Mouse (Mus musculus) limb, embryonic 10.5 days (tissue): ENCODE results near the gene Efnb3. TPM values are rescaled to one million over a fixed set of nuclear protein-coding genes. Genes with fewer than 3 reads are reported as not detected.
"Not testable (repeated sequence)": the region's sequence is repeated elsewhere in the genome, so short reads cannot be mapped to it uniquely, and the experiment has no call there.

Experiments
- DNase-seq: peaks from one replicate; pipeline ENCODE4 v3.0.0-alpha.2; 2017; ENCODE audit warnings: low spot score
- H3K27ac ChIP-seq: fragments of 300-500 bp; sonication (generic); 2 replicates; pipeline ENCODE4 v1.5.1; 2016; ENCODE audit warnings: mild to moderate bottlenecking
- H3K27me3 ChIP-seq: fragments of 300-500 bp; sonication (generic); 2 replicates; pipeline ENCODE4 v1.6.1; 2016; ENCODE audit warnings: low read depth, mild to moderate bottlenecking; ENCODE audit not compliant: poor library complexity, severe bottlenecking
- H3K36me3 ChIP-seq: fragments of 300-500 bp; sonication (generic); 2 replicates; pipeline ENCODE4 v1.6.1; 2016; ENCODE audit warnings: mild to moderate bottlenecking, moderate library complexity
- H3K4me1 ChIP-seq: fragments of 300-500 bp; sonication (generic); 2 replicates; pipeline ENCODE4 v1.6.1; 2016
- H3K4me3 ChIP-seq: fragments of 300-500 bp; sonication (generic); 2 replicates; pipeline ENCODE4 v1.5.1; 2016; ENCODE audit warnings: mild to moderate bottlenecking, moderate library complexity
- H3K9me3 ChIP-seq: fragments of 300-500 bp; sonication (generic); replicated peaks from 2 replicates; pipeline ENCODE4 v1.6.1; 2016; ENCODE audit warnings: mild to moderate bottlenecking
- whole genome bisulfite sequencing: fragments of 180-500 bp; shearing (Covaris S2); methylation state at CpG from one replicate; pipeline ENCODE4 v1.1.7; 2016; 5-methylcytosine and 5-hydroxymethylcytosine counted together
- polyA plus RNA-seq: library from polyadenylated mRNA; unstranded; fragments of >200 nt; fragmentation: Nextera tagmentation; extraction: Ambion mirVana; gene quantifications from 2 replicates; pipeline ENCODE4 v1.2.1, GENCODE M21; 2016

Efnb3 gene
- polyA plus RNA-seq, 1 experiment from 2014 or later = 55.2 TPM

DNA sequence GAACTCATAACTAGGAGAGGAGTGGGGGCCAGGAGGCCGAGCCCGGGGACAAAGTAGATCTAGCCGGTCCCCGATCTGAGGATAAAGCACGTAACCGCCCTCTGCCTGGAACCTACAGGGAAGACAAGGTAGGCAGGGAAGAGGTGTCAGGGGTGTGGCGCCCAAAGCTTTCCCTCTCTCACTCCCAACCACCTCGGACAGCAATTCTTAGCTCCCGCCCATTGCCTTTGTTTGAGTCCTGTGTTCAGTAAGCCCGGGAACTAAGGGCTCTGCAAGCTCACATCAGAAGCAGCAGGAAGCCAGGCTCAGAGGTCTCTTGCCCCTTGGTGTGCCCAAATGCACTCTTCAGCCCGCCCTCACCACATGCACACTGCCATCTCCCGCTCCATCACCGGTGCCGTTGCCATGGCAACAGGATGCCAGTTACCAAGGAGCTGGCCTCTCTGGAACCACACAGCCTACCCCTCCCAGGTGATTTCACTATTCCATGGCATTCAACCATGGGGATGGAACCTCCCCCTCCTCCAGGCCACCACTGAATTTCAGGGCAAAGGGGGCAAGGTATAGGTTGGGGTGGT, 2.5 kb downstream of the Efnb3 start:
- H3K9me3 ChIP-seq = no peaks in the 10 kb centered on the region
- 23% methylated on average over 14 of the region's 14 CpGs for WGBS
- peak; percentile 69 for DNase-seq
- peaks cover 40% of the 10 kb centered on the region for H3K36me3 ChIP-seq
- peak overlapping the region; percentile 92 for H3K4me3 ChIP-seq
- H3K4me1 ChIP-seq = peaks cover 99% of the 10 kb centered on the region
- H3K27me3 ChIP-seq = peaks cover 12% of the 10 kb centered on the region
- H3K27ac ChIP-seq = peak overlapping the region; percentile 38

DNA sequence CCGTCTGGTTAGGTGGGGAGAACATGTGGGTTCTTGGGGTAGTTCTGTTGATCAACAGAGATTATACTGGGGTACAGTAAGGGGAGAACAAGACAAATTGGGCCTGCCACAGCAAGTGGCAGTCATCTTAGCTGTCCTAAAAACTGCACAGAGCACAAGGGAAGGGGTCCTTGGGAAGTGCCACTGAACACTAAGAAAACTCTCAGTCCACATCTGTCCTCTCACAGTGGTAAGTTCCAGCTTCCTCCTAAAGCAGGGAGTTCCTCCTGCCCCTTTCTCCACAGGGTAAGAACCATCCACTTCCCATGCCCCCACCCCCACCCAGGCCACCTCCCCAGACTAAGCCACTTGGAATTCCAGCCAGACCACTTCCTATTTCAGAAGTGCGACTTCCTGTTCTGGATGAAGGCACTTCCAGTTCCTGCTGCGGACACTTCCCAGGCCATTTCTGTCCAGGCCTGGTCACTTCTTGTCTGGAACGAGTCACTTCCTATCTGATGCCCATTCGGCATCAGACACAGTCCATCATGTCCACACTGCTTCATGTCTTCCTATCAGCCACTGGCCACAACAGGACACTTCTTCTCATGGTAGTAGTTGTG, 5.4 kb downstream of the Efnb3 start:
- Histone ChIP-seq H3K27me3 (peaks cover 12% of the 10 kb centered on the region), H3K27ac (peak overlapping the region; percentile 64), H3K36me3 (peaks cover 32% of the 10 kb centered on the region), H3K9me3 (no peaks in the 10 kb centered on the region), H3K4me3 (peak overlapping the region; percentile 10; the same call in 1 of the 2 replicates), H3K4me1 (peaks cover 78% of the 10 kb centered on the region)
- WGBS = 85% methylated on average over 5 of the region's 5 CpGs
- DNase-seq = no peak

GRCm38 (mm10) chr11:69553341-69553721, 6.7 kb downstream of the Efnb3 start:
- peaks cover 22% of the 10 kb centered on the region for H3K27me3 ChIP-seq
- no peak for DNase-seq
- H3K4me1 ChIP-seq = peaks cover 78% of the 10 kb centered on the region
- peak overlapping the region; percentile 9 for H3K4me3 ChIP-seq
- H3K36me3 ChIP-seq = peaks cover 32% of the 10 kb centered on the region
- H3K9me3 ChIP-seq = no peaks in the 10 kb centered on the region
- peak overlapping the region; percentile 73 for H3K27ac ChIP-seq
- 7% methylated on average over 2 of the region's 2 CpGs for WGBS

- Histone ChIP-seq H3K4me3 (peak overlapping the region; percentile 9), H3K36me3 (peaks cover 32% of the 10 kb centered on the region), H3K4me1 (peaks cover 78% of the 10 kb centered on the region), H3K27me3 (peaks cover 28% of the 10 kb centered on the region), H3K27ac (peak overlapping the region; percentile 73), H3K9me3 (no peaks in the 10 kb centered on the region)
- DNase-seq = peak; percentile 75
- 24% methylated on average over 14 of the region's 14 CpGs for WGBS
These were observed 7.2 kb downstream of the Efnb3 start for GRCm38 (mm10) chr11:69552622-69553340.

- no peaks in the 10 kb centered on the region for H3K9me3 ChIP-seq
- no peak for DNase-seq
- peaks cover 78% of the 10 kb centered on the region for H3K4me1 ChIP-seq
- H3K27me3 ChIP-seq = peaks cover 21% of the 10 kb centered on the region
- H3K4me3 ChIP-seq = no peak overlapping the region
- WGBS = 81% methylated on average over 4 of the region's 4 CpGs
- H3K27ac ChIP-seq = no peak overlapping the region
- peaks cover 24% of the 10 kb centered on the region for H3K36me3 ChIP-seq
These were observed 8.7 kb downstream of the Efnb3 start for GRCm38 (mm10) chr11:69551310-69551709.

- DNase-seq = no peak
These were observed 10.8 kb downstream of the Efnb3 start, which contains the start of gene Dnah2 for GRCm38 (mm10) chr11:69549060-69549656. TSS of gene Dnah2 (minus strand) at chr11:69549110.

DNA sequence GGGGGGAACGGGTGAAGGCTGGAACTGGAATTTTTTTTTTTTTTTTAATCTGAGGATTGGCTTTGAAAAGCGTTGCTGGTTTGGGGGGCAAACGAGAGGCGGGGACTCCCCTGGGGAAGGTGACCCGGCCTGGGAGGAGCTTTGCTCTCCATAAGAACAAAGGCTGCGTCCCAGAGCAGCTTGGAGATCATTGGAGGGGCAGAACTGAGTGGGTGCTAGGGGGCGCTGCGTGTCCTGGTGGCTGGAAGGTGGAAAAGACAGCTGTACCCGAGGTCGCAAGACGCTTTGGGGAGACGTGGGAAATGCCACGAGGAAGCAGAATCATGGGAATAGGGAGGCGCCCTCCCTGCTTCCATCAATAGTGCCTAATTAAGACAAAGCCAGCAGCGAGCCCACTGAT, 12.9 kb downstream of the Efnb3 start:
- peaks cover 58% of the 10 kb centered on the region for H3K4me1 ChIP-seq
- H3K9me3 ChIP-seq = no peaks in the 10 kb centered on the region
- 3% methylated on average over 15 of the region's 15 CpGs for WGBS
- DNase-seq = no peak
- no peaks in the 10 kb centered on the region for H3K36me3 ChIP-seq
- H3K27ac ChIP-seq = peak overlapping the region; percentile 95
- H3K27me3 ChIP-seq = peaks cover 16% of the 10 kb centered on the region
- peak overlapping the region; percentile 65 for H3K4me3 ChIP-seq

More at GRCm38 (mm10) chr11:69549060-69549656, 10.8 kb downstream of the Efnb3 start, which contains the start of gene Dnah2:
- H3K27ac ChIP-seq = peak within 1 kb of the TSS; percentile 95
- WGBS = 36% methylated on average over 12 of the region's 12 CpGs
- no peaks in the 10 kb centered on the region for H3K9me3 ChIP-seq
- 0 out of 2 replicates have a peak within 1 kb of the TSS, but pooled peaks have one; percentile 1 for H3K4me3 ChIP-seq
- peaks cover 16% of the 10 kb centered on the region for H3K27me3 ChIP-seq
- peaks cover 67% of the 10 kb centered on the region for H3K4me1 ChIP-seq
- peaks cover 2% of the 10 kb centered on the region for H3K36me3 ChIP-seq

GRCm38 (mm10) chr11:69546423-69547053, 13.5 kb downstream of the Efnb3 start:
- Histone ChIP-seq H3K4me3 (peak overlapping the region; percentile 65), H3K9me3 (no peaks in the 10 kb centered on the region), H3K36me3 (no peaks in the 10 kb centered on the region), H3K27ac (peak overlapping the region; percentile 95), H3K4me1 (peaks cover 58% of the 10 kb centered on the region), H3K27me3 (peaks cover 16% of the 10 kb centered on the region)
- WGBS = under 1% methylated on average over 44 of the region's 44 CpGs
- peak; percentile 89 for DNase-seq

- DNase-seq = no peak
- 16% methylated on average over 7 of the region's 7 CpGs for WGBS
- Histone ChIP-seq H3K36me3 (no peaks in the 10 kb centered on the region), H3K27ac (peak overlapping the region; percentile 95), H3K9me3 (no peaks in the 10 kb centered on the region), H3K4me3 (peak overlapping the region; percentile 65), H3K4me1 (peaks cover 58% of the 10 kb centered on the region), H3K27me3 (peaks cover 16% of the 10 kb centered on the region)
These were observed 14.0 kb downstream of the Efnb3 start for GRCm38 (mm10) chr11:69545957-69546356.

DNA sequence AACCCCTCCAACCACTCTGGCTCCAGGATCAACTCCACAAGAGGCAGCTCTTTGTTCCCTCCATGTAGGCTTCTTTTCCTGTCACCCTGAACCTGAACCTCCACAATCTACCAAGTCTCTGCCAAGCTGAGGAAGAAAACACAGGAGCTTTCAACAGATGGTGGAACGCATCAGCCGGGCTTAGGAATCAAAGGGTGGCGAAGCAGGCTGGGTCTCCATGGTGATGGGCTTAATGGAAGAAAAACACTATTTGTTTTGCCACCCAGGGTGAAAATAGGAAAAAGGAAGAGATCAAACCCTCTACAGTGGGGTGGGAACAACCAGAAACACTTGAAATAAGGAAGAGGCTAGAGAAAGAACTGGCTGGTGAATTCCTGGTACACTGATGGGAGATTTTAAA, 16.4 kb downstream of the Efnb3 start:
- Histone ChIP-seq H3K27me3 (peaks cover 8% of the 10 kb centered on the region), H3K36me3 (no peaks in the 10 kb centered on the region), H3K4me1 (peaks cover 54% of the 10 kb centered on the region), H3K27ac (peak overlapping the region; percentile 60; the same call in 1 of the 2 replicates), H3K9me3 (no peaks in the 10 kb centered on the region), H3K4me3 (no peak overlapping the region)
- 70% methylated on average over 3 of the region's 3 CpGs for WGBS
- no peak for DNase-seq

- peaks cover 54% of the 10 kb centered on the region for H3K4me1 ChIP-seq
- not testable (repeated sequence) for DNase-seq, H3K9me3 ChIP-seq, H3K4me3 ChIP-seq, H3K36me3 ChIP-seq, H3K27me3 ChIP-seq, H3K27ac ChIP-seq
- WGBS = 72% methylated on average over 2 of the region's 3 CpGs
These were observed 18.3 kb downstream of the Efnb3 start for GRCm38 (mm10) chr11:69541741-69542140.

DNA sequence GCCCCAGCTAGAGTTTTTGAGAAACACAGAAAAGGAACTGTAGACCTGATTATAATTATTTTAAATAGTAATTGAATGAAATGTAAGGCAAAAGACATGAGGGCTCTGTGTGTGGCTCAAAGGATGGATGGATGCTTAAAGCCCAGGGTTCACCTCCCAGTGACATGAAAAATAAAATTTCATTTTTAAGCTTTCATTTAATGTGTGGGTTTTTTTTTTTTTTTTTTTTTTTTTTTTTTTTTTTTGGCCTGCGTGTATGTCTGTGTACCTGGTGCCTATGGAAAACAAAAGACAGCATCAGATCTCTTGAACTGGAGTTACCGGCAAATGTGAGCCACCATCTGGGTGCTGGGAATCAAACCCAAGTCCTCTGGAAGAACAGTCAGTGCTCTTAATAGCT, 19.3 kb downstream of the Efnb3 start:
- H3K27ac ChIP-seq = no peak overlapping the region
- no peaks in the 10 kb centered on the region for H3K9me3 ChIP-seq
- H3K4me3 ChIP-seq = no peak overlapping the region
- H3K36me3 ChIP-seq = no peaks in the 10 kb centered on the region
- 91% methylated on average over 2 of the region's 2 CpGs for WGBS
- no peaks in the 10 kb centered on the region for H3K27me3 ChIP-seq
- no peak for DNase-seq
- peaks cover 54% of the 10 kb centered on the region for H3K4me1 ChIP-seq
